Mouse (Mus musculus) kidney, embryonic 15.5 days (tissue): Measurements from ENCODE around the gene Rad51b. TPM values are rescaled to one million over a fixed set of nuclear protein-coding genes. Genes with fewer than 3 reads are reported as not detected.

Source experiments
- ATAC-seq: fragments of 200-750 bp; cut with Nextera tagmentation; replicated peaks from 2 replicates; pipeline ENCODE4 v1.8.0; 2017; ENCODE audit warnings: moderate TSS enrichment; ENCODE audit not compliant: low FRiP score
- H3K27ac ChIP-seq: fragments of 300-500 bp; sonication (generic); 2 replicates; pipeline ENCODE4 v1.5.1; 2015; ENCODE audit warnings: mild to moderate bottlenecking, inconsistent platforms
- H3K27me3 ChIP-seq: fragments of 300-500 bp; sonication (generic); 2 replicates; pipeline ENCODE4 v1.6.1; 2015; ENCODE audit warnings: inconsistent platforms
- H3K36me3 ChIP-seq: fragments of 300-500 bp; sonication (generic); 2 replicates; pipeline ENCODE4 v1.6.1; 2015; ENCODE audit warnings: inconsistent platforms
- H3K4me1 ChIP-seq: fragments of 300-500 bp; sonication (generic); 2 replicates; pipeline ENCODE4 v1.6.1; 2015; ENCODE audit warnings: inconsistent platforms
- H3K4me2 ChIP-seq: fragments of 300-500 bp; sonication (generic); 2 replicates; pipeline ENCODE4 v1.6.1; 2015; ENCODE audit warnings: moderate library complexity, mild to moderate bottlenecking, inconsistent platforms
- H3K4me3 ChIP-seq: fragments of 300-500 bp; sonication (generic); replicated peaks from 2 replicates; pipeline ENCODE4 v1.5.1; 2015; ENCODE audit warnings: mild to moderate bottlenecking, inconsistent platforms
- H3K9ac ChIP-seq: fragments of 300-500 bp; sonication (generic); 2 replicates; pipeline ENCODE4 v1.6.1; 2015; ENCODE audit warnings: mild to moderate bottlenecking, inconsistent platforms
- H3K9me3 ChIP-seq: fragments of 300-500 bp; sonication (generic); replicated peaks from 2 replicates; pipeline ENCODE4 v1.6.1; 2016; ENCODE audit warnings: inconsistent platforms
- WGBS: fragments of 180-500 bp; shearing (Covaris S2); methylation state at CpG from one replicate; pipeline ENCODE4 v1.1.7; 2015; ENCODE audit warnings: mixed read lengths; 5-methylcytosine and 5-hydroxymethylcytosine counted together
- polyA plus RNA-seq: library from polyadenylated mRNA; unstranded; fragments of >200 nt; fragmentation: Nextera tagmentation; extraction: Ambion mirVana; gene quantifications from 2 replicates; pipeline ENCODE4 v1.2.1, GENCODE M21; 2015

The Rad51b gene
- polyA plus RNA-seq, 1 experiment from 2014 or later: 8.2 TPM

DNA sequence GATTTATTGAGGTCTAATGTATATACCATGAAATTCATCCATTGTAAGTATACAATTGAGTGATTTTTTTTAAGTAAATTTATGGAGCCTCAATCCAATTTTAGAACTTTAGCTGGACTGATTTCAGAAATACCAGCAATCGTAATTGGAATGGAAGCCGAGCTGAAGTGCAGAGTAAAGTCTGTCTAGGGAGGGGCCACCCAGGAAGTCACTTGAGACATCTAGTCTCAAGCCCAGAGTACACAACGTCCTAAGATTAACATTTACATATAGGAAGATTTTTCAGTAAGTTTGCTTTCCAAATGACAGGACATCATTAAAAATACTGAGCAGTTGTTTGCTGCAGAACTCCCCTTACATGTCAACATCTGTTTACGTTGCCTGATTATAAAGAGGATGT, 386.7 kb downstream of the Rad51b start:
- ATAC-seq: no peak
- Histone ChIP-seq H3K27me3 (no peaks in the 10 kb centered on the region), H3K9ac (no peak overlapping the region), H3K4me1 (peaks cover 69% of the 10 kb centered on the region), H3K9me3 (no peaks in the 10 kb centered on the region), H3K4me2 (no peak overlapping the region), H3K27ac (peak overlapping the region; percentile 80), H3K4me3 (no peak overlapping the region), H3K36me3 (no peaks in the 10 kb centered on the region)
- 34% methylated on average over 4 of the region's 4 CpGs for WGBS

DNA sequence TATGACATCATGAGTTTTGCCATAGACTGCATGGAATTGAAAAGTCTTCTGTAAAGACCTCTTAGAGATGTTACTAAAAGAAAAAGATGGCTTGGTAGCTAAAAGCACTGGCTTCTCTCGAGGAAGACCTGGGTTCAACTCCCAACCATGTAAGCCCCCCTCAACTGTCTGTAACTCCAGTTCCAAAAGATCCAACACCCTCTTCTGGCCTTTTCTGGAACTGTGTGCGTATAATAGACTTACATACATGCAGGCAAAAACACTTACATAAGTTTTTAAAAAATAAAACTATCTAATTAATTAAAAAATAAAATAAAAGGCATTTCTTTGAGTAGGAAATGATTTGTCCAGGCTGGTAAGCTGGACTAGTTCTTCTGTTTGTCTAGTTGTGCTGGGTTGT, 387.3 kb downstream of the Rad51b start:
- H3K4me2 ChIP-seq: no peak overlapping the region
- H3K9me3 ChIP-seq: no peaks in the 10 kb centered on the region
- H3K4me3 ChIP-seq: no peak overlapping the region
- H3K27ac ChIP-seq: peak overlapping the region; percentile 80
- no peaks in the 10 kb centered on the region for H3K27me3 ChIP-seq
- WGBS: 87% methylated on average over 2 of the region's 2 CpGs
- H3K9ac ChIP-seq: no peak overlapping the region
- peaks cover 71% of the 10 kb centered on the region for H3K4me1 ChIP-seq
- no peaks in the 10 kb centered on the region for H3K36me3 ChIP-seq
- no peak for ATAC-seq

DNA sequence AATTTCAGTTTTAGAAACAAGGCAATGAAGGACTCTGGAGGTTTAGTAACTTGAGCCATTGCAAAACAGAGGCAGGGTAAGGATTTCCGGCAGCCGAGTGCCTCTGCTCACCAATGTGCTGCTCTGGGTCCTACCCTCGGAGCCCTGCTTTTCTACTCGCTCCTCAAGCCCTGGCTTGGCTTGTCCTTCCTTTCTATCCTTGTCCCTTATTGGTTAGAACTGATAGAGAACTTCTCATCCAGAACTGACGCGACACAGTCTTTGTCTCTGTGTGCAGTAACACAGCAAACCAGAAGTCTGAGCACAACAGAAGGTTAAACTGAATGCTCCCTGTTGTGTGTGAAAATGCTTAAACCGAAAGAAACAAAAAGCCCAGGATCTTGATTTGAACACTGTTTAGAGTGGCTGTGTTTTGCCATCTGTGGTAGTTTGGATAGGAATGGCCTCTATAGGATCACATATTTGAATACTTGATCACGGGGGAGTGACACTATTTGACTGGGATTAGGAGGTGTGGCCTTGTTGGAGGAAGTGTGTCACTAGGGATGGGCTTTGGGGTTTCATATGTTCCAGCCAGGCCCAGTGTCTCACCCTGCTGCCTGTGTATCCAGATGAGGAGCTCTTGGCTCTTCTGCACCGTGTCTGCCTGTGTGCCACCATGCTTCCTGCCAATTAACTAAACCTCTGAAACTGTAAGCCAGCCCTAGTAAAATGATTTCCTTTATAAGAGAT, 389.7 kb downstream of the Rad51b start:
- Histone ChIP-seq H3K9me3 (no peaks in the 10 kb centered on the region), H3K4me3 (no peak overlapping the region), H3K4me2 (no peak overlapping the region), H3K27me3 (no peaks in the 10 kb centered on the region), H3K4me1 (peaks cover 54% of the 10 kb centered on the region), H3K27ac (peak overlapping the region; percentile 81), H3K36me3 (no peaks in the 10 kb centered on the region), H3K9ac (no peak overlapping the region)
- 0 out of 2 replicates have a peak, but pooled peaks have one; percentile 19 for ATAC-seq
- WGBS: 55% methylated on average over 9 of the region's 9 CpGs

DNA sequence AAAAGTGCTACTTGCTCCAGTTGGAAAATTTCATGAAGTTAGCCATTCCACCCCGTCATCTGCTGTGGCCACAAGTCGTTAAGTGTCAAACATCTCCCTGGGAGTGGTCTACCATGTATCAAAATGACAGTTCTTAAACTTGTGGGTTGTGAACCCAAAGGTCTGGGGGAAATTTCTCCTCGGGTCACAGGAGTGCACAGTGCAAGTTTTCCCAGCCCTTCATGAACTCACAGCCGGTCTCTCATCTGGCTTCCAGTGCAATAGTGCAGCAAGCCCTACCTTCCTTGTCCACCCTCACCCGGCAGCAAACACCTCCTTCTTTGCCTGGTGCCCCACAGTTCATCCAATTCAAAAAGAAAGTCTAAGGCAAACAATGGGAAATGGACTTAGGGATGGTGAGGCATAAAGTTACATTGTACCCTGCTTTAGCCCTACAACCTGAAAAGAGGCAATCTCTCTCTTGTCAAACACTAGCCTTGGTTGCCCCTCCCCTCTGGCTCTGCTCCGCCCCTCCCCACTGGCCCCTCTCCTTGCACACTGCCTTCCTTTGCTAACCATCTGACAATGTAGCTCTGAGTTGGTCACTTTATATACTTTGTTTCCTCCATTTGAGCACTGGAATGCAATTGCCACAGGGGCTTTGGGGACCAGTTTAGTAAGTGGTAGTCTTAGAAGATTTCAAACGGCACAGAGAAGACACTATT, 390.8 kb downstream of the Rad51b start:
- Histone ChIP-seq H3K4me3 (no peak overlapping the region), H3K9me3 (no peaks in the 10 kb centered on the region), H3K27me3 (no peaks in the 10 kb centered on the region), H3K27ac (peak overlapping the region; percentile 81), H3K36me3 (no peaks in the 10 kb centered on the region), H3K4me1 (peaks cover 47% of the 10 kb centered on the region), H3K9ac (no peak overlapping the region), H3K4me2 (no peak overlapping the region)
- peak; percentile 26; the same call in 1 of the 2 replicates for ATAC-seq
- 26% methylated on average over 7 of the region's 7 CpGs for WGBS

DNA sequence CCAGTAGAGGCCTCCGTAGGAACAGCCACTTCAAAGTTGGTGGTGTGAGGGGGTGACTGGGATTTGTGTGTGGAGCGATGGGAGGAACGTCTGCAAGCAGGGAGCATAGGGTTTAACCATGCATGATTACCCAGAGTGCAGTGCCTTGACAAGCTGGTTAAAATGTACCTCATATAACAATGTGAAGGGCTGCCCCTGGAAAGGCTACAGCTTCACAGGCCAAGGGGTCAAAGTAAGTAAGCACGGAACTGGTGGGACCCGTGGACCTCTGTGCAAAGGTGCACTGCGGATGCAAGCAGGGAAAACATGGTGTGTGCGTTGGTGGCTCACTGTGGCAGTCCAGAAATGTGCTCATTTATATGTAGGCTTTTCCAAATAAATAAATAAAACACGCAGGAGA, 392.2 kb downstream of the Rad51b start:
- Histone ChIP-seq H3K9me3 (no peaks in the 10 kb centered on the region), H3K27me3 (no peaks in the 10 kb centered on the region), H3K4me2 (no peak overlapping the region), H3K9ac (no peak overlapping the region), H3K4me3 (no peak overlapping the region), H3K36me3 (no peaks in the 10 kb centered on the region), H3K4me1 (peaks cover 35% of the 10 kb centered on the region), H3K27ac (peak overlapping the region; percentile 70)
- peak; percentile 65 for ATAC-seq
- WGBS: 57% methylated on average over 8 of the region's 8 CpGs

DNA sequence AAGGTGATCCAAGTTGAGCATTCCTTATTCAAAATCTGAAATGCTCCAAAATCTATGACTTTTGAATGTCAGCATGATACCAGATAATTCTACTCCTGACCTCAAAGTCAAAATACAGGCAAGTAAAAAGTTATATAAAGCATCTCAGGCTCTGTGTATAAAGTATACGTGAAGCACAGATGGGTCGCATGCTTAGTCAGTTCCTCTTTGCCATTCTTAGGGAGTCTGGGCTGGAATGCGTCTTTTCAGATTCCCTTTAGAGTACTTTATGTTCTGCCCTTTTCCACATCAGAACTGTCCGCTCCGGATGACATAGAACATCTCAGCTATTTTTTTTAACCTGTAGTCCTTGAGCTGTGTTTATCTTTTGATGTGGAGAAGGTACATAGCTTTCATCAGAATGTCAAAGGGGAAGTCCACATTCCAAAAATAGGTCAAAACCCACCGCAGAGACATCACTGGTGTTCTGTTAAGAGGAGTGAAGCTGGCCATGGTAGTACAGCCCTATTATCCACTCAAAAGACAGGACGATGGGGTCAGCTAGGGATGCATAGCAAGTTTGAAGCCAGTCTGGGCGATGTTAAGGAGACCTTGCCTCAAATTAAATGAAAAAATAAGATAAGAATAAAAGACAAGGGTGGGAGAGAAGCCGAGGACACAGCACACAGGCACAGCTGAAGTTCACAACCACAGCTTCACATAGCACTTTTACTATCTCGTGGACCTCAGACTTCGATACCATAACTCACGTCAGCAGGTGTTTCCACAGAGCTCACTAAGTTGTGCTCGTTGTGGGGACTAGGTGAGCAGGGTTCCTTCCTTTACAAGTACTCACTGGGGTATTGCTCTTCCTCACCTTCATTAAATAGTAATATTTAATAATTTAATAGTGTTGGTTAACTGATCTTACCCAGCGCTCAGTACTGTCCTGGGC, 395.1 kb downstream of the Rad51b start:
- Histone ChIP-seq H3K27ac (no peak overlapping the region), H3K4me2 (no peak overlapping the region), H3K36me3 (no peaks in the 10 kb centered on the region), H3K9ac (no peak overlapping the region), H3K9me3 (no peaks in the 10 kb centered on the region), H3K4me1 (peaks cover 24% of the 10 kb centered on the region), H3K27me3 (no peaks in the 10 kb centered on the region), H3K4me3 (no peak overlapping the region)
- no peak for ATAC-seq
- WGBS: 79% methylated on average over 14 of the region's 14 CpGs

DNA sequence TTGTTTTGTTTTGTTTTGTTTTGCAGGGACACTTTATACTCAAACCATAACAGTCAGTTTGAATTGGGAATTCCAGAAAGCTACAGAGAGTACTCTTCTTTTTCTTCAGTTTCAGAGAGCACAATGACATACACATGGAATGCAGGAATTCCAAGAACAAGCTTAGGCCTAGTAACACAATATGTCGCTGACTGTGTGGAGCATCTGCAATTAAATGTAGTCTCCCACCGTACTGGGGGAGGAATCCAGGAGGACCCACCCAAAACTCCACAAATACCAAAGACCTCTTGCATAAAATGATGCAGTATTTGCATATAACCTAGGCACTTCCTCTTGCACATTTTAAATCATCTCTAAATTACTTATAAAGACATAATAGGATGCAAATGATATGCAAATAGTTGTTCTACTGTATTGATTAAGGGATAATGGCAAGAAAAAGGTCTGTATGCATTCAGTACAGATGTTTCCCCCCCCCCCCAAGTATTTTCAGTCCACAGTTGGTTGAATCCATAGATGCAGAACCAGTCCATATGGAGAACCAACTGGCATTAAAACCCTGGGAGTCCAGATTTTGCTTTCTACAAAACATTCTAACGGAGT, 398.9 kb downstream of the Rad51b start:
- Histone ChIP-seq H3K4me1 (0 out of 2 replicates have a peak, but pooled peaks cover 2% of the 10 kb centered on the region), H3K27me3 (no peaks in the 10 kb centered on the region), H3K9me3 (no peaks in the 10 kb centered on the region), H3K4me2 (no peak overlapping the region), H3K36me3 (no peaks in the 10 kb centered on the region), H3K4me3 (no peak overlapping the region), H3K9ac (no peak overlapping the region), H3K27ac (no peak overlapping the region)
- 78% methylated on average over 3 of the region's 3 CpGs for WGBS
- no peak for ATAC-seq

DNA sequence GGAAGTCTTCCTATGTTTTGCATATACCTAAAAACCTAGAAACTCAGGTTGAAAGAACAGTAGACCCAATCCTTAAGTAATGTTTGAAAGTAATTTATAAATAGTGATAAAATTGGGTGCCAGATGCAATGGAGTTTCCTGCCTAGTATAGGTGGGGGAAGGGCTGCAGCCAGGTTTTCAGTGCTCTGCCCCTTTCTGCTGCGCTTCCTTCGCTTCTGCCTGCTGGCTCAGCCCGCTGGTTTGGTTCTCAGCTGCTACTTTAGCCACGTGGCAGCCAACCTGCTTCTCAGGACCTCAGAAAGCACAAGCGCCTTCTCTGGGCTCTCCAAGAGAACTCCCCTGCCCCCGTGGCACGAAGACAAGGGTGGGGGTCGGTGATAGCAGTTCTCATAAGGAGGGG, 406.5 kb downstream of the Rad51b start:
- Histone ChIP-seq H3K9me3 (no peaks in the 10 kb centered on the region), H3K36me3 (no peaks in the 10 kb centered on the region), H3K27ac (peak overlapping the region; percentile 5; the same call in 1 of the 2 replicates), H3K4me2 (no peak overlapping the region), H3K27me3 (no peaks in the 10 kb centered on the region), H3K9ac (no peak overlapping the region), H3K4me1 (peaks cover 44% of the 10 kb centered on the region), H3K4me3 (no peak overlapping the region)
- ATAC-seq: no peak
- 55% methylated on average over 8 of the region's 8 CpGs for WGBS

DNA sequence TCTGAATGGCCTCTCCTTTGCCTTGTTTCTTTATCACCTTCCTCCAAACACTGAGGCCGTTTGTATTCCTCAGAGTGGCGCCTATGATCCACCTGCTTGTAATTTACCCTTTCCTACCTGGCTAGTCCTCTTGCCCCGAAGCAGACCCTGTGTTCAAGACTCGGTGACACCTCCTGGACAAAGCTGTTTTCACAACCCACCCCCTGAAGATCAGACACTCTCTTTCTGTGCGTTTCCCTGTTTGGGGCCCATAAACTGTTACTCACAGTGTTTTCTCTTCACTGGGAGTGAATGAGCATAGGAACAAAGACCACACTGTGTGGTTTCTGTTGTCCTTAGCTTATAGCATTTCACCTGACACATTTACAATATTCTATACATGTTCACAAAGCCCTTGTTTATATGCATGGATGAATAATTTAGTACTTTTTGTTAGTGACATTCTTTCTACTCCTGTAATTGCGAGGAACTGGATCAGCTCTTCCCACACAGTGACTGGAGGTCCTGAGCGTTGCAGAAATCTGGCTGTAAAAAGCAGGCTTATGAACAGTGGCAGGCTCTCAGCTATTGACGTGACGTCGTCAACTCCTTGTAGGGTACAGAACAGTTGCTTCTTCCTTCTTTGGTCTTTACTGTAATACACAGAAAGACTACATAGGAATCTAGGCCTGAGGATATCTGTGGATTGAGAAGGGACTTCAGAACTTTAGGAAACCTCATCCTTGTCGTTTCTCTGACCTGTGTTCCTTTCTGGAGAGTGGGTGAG, 408.6 kb downstream of the Rad51b start:
- no peaks in the 10 kb centered on the region for H3K36me3 ChIP-seq
- peak overlapping the region; percentile 89 for H3K27ac ChIP-seq
- no peak overlapping the region for H3K9ac ChIP-seq
- 46% methylated on average over 11 of the region's 11 CpGs for WGBS
- H3K27me3 ChIP-seq: no peaks in the 10 kb centered on the region
- no peak overlapping the region for H3K4me2 ChIP-seq
- H3K4me1 ChIP-seq: peaks cover 54% of the 10 kb centered on the region
- no peak for ATAC-seq
- no peak overlapping the region for H3K4me3 ChIP-seq
- no peaks in the 10 kb centered on the region for H3K9me3 ChIP-seq

DNA sequence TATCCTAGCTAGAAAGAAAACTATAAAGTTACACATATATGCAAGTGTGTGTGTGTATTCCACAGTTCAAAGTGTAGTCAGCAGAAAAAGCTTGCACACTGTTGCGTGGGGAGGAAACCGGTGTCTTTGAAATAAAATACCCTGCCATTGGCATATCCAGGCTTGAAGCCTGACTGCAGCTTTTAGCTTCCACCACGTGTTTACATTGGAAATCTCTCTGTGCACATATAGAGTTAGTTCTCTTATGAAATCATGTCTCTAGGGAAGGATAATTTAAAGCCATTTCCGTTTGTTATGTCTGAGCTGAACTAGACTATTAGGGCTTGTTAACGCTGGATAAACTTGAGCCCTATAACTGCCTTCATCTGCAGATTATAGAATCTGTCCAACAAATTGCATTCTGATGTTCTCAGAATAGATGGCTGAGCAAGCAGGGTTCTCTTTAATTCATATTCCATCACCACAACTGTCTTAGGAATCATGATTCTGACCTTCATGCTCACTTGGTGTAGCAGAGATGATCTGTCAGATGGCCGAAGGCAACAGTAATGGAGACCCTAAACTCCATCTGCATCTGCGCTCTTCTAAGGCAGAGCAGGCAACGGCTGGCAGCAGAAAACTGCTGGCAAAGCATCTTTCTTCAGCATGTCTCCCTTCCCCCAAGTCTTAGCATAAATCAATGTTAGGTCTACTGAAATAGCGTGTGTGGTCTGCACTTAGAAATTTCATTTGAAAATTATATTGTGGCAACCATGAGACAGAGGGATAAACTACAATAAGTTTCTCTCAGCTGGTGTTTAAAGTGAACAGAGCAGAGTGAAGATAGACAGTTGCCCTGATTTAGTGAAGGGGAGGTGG, 410.7 kb downstream of the Rad51b start:
- peak; percentile 53 for ATAC-seq
- Histone ChIP-seq H3K9ac (no peak overlapping the region), H3K27ac (peak overlapping the region; percentile 89), H3K9me3 (no peaks in the 10 kb centered on the region), H3K4me2 (no peak overlapping the region), H3K4me3 (no peak overlapping the region), H3K27me3 (no peaks in the 10 kb centered on the region), H3K36me3 (no peaks in the 10 kb centered on the region), H3K4me1 (peaks cover 59% of the 10 kb centered on the region)
- WGBS: 27% methylated on average over 9 of the region's 9 CpGs
